Mouse (Mus musculus): ENCODE data around the gene Cspg4. TPM values are rescaled to one million over a fixed set of nuclear protein-coding genes. Genes with fewer than 3 reads are reported as not detected.
"Not testable (repeated sequence)": the region's sequence is repeated elsewhere in the genome, so short reads cannot be mapped to it uniquely, and the experiment has no call there.

Cspg4 gene
- total and polyA plus RNA-seq, 3 experiments: 7.8 to 17.9 (median 11.8) TPM

DNA sequence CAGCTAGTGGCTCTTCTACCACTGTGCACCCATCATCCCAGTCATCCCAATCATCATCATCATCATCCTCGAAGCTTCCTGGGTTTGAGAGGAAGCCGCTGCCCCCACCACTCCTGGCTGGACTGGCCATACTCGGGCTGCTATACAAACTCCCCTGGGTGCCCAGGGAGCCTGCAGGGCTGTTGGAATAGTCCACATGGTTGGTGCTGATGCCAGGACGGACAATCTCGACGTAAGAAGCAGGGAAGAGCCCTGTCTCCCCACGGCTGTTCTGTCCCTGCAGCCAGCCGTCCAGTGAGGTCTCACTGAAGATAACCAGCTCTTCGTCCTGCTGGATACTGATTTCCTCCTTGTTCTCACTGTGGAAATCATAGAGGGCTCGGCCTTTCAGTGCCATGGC is 61.6 kb downstream of the Cspg4 start:
- DNase-seq: no peak

- peak; percentile 69 for DNase-seq
These were observed 62.6 kb downstream of the Cspg4 start for GRCm38 (mm10) chr9:56927191-56928012.

DNA sequence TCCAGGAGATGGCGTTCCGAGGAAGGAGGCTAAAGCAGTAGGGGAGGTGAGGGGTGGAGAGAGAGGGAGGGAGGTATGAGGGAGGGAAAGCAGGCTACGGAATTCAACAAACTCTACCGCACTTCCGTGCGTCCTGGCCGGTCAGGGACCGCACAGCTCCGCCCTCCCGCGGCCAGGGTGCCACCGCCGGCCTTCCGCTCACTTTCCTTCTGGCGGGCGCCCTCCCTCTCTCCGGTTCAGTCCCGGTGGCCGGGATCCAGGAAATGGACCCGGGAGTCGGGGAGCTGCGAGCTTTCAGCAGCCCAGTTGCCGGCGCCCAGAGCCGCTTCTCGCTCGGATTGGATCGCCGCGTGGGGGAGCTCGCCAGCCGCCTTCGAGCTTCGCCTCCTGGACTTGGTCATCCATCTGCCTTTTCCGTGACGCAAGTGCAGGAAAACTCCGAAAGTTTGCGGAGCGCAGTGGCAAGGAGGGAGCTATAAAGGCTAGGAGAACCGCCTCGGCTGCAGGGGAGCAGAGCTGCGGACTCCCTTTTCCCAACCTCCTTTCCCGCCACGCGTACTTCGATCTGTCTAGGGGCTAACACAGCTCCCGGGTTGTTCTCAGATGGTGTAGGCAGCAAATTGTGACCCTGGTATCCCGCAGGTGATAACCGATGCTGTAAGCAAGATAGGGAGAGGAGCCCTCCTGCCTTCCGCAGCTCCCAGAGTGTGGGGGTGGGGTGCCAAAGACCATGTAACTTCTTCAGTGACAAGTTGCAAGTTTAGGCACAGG is 63.4 kb downstream of the Cspg4 start, which contains the start of gene Snx33:
Snx33 (minus strand) TSS at position 331 of the 771 bp plus-strand sequence.
- peak; percentile 98 for DNase-seq

- DNase-seq: no peak
These were observed 64.7 kb downstream of the Cspg4 start for GRCm38 (mm10) chr9:56929496-56929895.

DNA sequence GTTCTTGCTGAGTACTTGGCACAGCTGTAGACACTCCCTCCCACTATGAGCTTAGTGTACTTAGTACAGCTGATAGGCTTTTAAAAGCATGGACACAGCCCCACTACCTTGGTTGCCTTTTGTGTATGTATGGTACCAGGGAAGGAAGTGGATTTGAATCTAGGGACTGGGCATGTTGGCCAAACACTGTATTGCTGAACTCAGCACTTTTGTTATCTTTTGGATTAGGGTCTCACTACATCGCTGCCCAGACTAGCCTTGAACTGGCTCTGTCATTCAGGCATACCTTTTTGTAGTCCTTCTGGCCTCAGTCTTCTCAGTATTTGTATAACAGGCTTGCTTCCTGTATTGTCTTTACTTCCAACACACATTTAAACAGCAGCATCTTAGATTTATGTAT is 65.7 kb downstream of the Cspg4 start:
- no peak for DNase-seq

DNA sequence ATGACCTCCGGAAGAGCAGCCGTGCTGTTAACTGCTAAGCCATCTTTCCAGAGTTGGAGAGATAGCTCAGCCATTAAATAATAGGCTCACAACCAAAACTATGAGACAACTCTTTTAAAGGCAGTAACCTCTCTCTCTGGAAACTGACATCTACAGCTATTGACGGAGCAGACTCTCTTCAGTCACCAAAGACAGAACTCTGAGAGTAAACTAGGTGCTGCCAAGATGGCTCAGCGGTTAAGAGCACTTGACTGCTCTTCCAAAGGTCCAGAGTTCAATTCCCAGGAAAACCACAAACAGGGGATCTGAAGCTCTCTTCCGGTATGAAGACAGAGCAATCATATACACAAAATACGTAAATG is 72.0 kb downstream of the Cspg4 start:
- no peak for DNase-seq

GRCm38 (mm10) chr9:56937223-56938160 is 72.7 kb downstream of the Cspg4 start, which contains the start of gene Imp3:
TSS of gene Imp3 (plus strand) at chr9:56937475.
- DNase-seq: peak; percentile 92

- peak; percentile 32 for DNase-seq
These were observed 73.5 kb downstream of the Cspg4 start for GRCm38 (mm10) chr9:56938374-56938773.

DNA sequence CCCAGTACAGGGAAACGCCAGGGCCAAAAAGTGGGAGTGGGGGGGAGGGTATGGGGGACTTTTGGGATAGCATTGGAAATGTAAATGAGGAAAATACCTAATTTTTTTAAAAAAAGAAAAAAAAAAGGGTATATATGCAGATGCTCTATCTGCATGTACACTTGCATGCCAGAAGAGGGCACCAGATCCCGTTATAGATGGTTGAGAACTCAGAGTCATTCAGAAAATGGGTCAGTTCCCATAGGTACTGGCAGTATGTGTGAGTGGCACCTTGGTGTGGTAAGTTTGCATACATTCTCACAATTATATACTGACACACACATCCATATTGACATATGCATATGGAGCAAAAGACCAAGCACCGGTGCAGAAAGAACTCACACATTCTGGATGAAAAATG is 82.6 kb downstream of the Cspg4 start:
- peak; percentile 45 for DNase-seq

GRCm38 (mm10) chr9:56948699-56949098 is 83.9 kb downstream of the Cspg4 start:
- not testable (repeated sequence) for DNase-seq

Other genes starting within 250 kb of the Cspg4 start
- gene Lingo1, start 68.6 kb upstream of the Cspg4 start, total RNA-seq (2021): 1 to 10 TPM in 1 of 2 experiments, under 1 TPM in 1; 0.55 to 1.8 TPM
- gene Lingo1, start 68.6 kb upstream of the Cspg4 start, polyA plus RNA-seq (2012; rRNA removed): 4.1 and 5.9 TPM in 2 replicates
- gene Odf3l1, start 354 bp upstream of the Cspg4 start, total RNA-seq (2021): 1 to 10 TPM; 1.5 to 1.7 TPM
- gene Odf3l1, start 354 bp upstream of the Cspg4 start, polyA plus RNA-seq (2012; rRNA removed): 7.4 and 7.6 TPM in 2 replicates
- 10 to 100 TPM; 18.4 to 33.8 TPM for gene Snx33, start 63.3 kb downstream of the Cspg4 start, total RNA-seq (2021)
- 13.0 and 15.0 TPM in 2 replicates for gene Snx33, start 63.3 kb downstream of the Cspg4 start, polyA plus RNA-seq (2012; rRNA removed)
- gene Imp3, start 72.4 kb downstream of the Cspg4 start, total RNA-seq (2021): 100 to 1,000 TPM in 1 of 2 experiments, 10 to 100 TPM in 1; 68.3 to 104 TPM
- 445 and 458 TPM in 2 replicates for gene Imp3, start 72.4 kb downstream of the Cspg4 start, polyA plus RNA-seq (2012; rRNA removed)
- 10 to 100 TPM; 12.0 to 14.3 TPM for gene Snupn, start 85.8 kb downstream of the Cspg4 start, total RNA-seq (2021)
- gene Snupn, start 85.8 kb downstream of the Cspg4 start, polyA plus RNA-seq (2012; rRNA removed): 4.0 and 5.8 TPM in 2 replicates
- gene Ptpn9, start 129.9 kb downstream of the Cspg4 start, total RNA-seq (2021): 10 to 100 TPM; 37.2 to 47.6 TPM
- gene Ptpn9, start 129.9 kb downstream of the Cspg4 start, polyA plus RNA-seq (2012; rRNA removed): 134 and 145 TPM in 2 replicates
- gene Sin3a, start 207.0 kb downstream of the Cspg4 start, total RNA-seq (2021): 10 to 100 TPM; 46.2 to 49.2 TPM
- 71.0 and 101 TPM in 2 replicates for gene Sin3a, start 207.0 kb downstream of the Cspg4 start, polyA plus RNA-seq (2012; rRNA removed)

All from adrenal gland, adult 2 months (tissue).